Mouse (Mus musculus) small intestine, adult 2 months (tissue): ENCODE results near the gene Fat3. TPM values are rescaled to one million over a fixed set of nuclear protein-coding genes. Genes with fewer than 3 reads are reported as not detected.

Source experiments
- H3K27ac ChIP-seq: fragments of 200-500 bp; 2 replicates; pipeline ENCODE4 v1.5.1; 2012; ENCODE audit warnings: low read depth, low read length, control low read depth, inconsistent platforms; ENCODE audit not compliant: insufficient read depth
- H3K27me3 ChIP-seq: fragments of 200-500 bp; 2 replicates; pipeline ENCODE4 v1.6.1; 2012; ENCODE audit warnings: mild to moderate bottlenecking, moderate library complexity, low read length, inconsistent platforms; ENCODE audit not compliant: control insufficient read depth, insufficient read depth
- H3K36me3 ChIP-seq: fragments of 200-500 bp; 2 replicates; pipeline ENCODE4 v1.6.1; 2012; ENCODE audit warnings: mild to moderate bottlenecking, low read length, control low read depth, inconsistent platforms; ENCODE audit not compliant: control insufficient read depth, insufficient read depth
- H3K4me1 ChIP-seq: fragments of 200-500 bp; 2 replicates; pipeline ENCODE4 v1.6.1; 2012; ENCODE audit warnings: low read length, inconsistent platforms, mixed read lengths; ENCODE audit not compliant: control insufficient read depth, insufficient read depth, insufficient read length
- H3K4me3 ChIP-seq: fragments of 200-500 bp; 2 replicates; pipeline ENCODE4 v1.5.1; 2012; ENCODE audit warnings: low read depth, mild to moderate bottlenecking, control low read depth, inconsistent platforms, low read length, moderate library complexity
- CTCF ChIP-seq: fragments of 200-500 bp; IDR thresholded peaks from 2 replicates; pipeline ENCODE4 v1.5.1; 2012; ENCODE audit warnings: low read depth, mild to moderate bottlenecking, control low read depth, inconsistent platforms, low read length, moderate library complexity, mixed read lengths; ENCODE audit not compliant: insufficient replicate concordance, insufficient read length; ENCODE audit errors: extremely low read depth
- POLR2A ChIP-seq: fragments of 200-500 bp; IDR thresholded peaks from 2 replicates; pipeline ENCODE4 v1.6.1; 2012; ENCODE audit warnings: low read depth, mild to moderate bottlenecking, control low read depth, inconsistent platforms, low read length, moderate library complexity
- WGBS: fragments of 180-500 bp; shearing (Covaris S2); methylation state at CpG from one replicate; pipeline ENCODE4 v1.1.7; 2018; 5-methylcytosine and 5-hydroxymethylcytosine counted together
- polyA plus RNA-seq: library from polyadenylated mRNA; depleted of rRNA; stranded (reverse); fragments of >200 nt; gene quantifications from 2 replicates; pipeline ENCODE4 v1.2.3, GENCODE M21; 2012

Gene Fat3
- polyA plus RNA-seq, 1 experiment, result 0.20 TPM

DNA sequence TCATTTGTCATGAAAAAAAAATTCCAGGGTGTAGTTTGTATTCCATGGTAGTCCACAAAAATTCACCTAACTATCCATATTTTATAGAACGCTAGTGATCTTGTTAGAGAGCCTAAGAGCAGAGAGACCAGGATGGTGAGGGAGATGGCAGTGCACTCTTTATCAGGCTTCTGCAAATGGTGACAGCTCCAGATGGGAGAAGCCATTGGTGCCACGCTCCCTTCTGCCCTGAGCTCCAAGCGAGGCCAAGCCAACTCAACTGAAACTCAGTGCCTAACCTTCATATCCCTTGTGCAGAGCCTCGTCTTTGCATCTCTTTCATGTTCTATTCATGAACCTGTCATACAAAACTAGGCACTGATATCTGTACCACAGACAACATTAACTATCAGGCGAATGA, 575.8 kb downstream of the Fat3 start:
- no peak for TF ChIP-seq POLR2A
- TF ChIP-seq CTCF, result no peak
- H3K36me3 ChIP-seq, result no peaks in the 10 kb centered on the region
- 89% methylated on average over 5 of the region's 5 CpGs for WGBS
- H3K27ac ChIP-seq, result no peak overlapping the region
- H3K4me3 ChIP-seq, result no peak overlapping the region
- no peaks in the 10 kb centered on the region for H3K4me1 ChIP-seq
- H3K27me3 ChIP-seq, result no peaks in the 10 kb centered on the region

GRCm38 (mm10) chr9:15920271-15920670, 580.8 kb downstream of the Fat3 start:
- 61% methylated on average over 4 of the region's 4 CpGs for WGBS
- Histone ChIP-seq H3K27ac (no peak overlapping the region), H3K27me3 (no peaks in the 10 kb centered on the region), H3K4me1 (no peaks in the 10 kb centered on the region), H3K4me3 (no peak overlapping the region), H3K36me3 (no peaks in the 10 kb centered on the region)
- TF ChIP-seq POLR2A (no peak), CTCF (no peak)

- Histone ChIP-seq H3K4me1 (no peaks in the 10 kb centered on the region), H3K27me3 (no peaks in the 10 kb centered on the region), H3K27ac (no peak overlapping the region), H3K4me3 (no peak overlapping the region), H3K36me3 (no peaks in the 10 kb centered on the region)
- TF ChIP-seq CTCF, result no peak
- no peak for TF ChIP-seq POLR2A
- WGBS, result 59% methylated on average over 5 of the region's 5 CpGs
These were observed 581.6 kb downstream of the Fat3 start for GRCm38 (mm10) chr9:15919373-15920005.

GRCm38 (mm10) chr9:15916600-15916999, 584.5 kb downstream of the Fat3 start:
- Histone ChIP-seq H3K4me3 (no peak overlapping the region), H3K27ac (no peak overlapping the region), H3K27me3 (no peaks in the 10 kb centered on the region), H3K4me1 (no peaks in the 10 kb centered on the region), H3K36me3 (no peaks in the 10 kb centered on the region)
- no peak for TF ChIP-seq CTCF
- no peak for TF ChIP-seq POLR2A

- H3K36me3 ChIP-seq, result no peaks in the 10 kb centered on the region
- 48% methylated on average over 1 of the region's 1 CpGs for WGBS
- no peak overlapping the region for H3K27ac ChIP-seq
- TF ChIP-seq CTCF, result no peak
- no peak for TF ChIP-seq POLR2A
- no peaks in the 10 kb centered on the region for H3K27me3 ChIP-seq
- H3K4me1 ChIP-seq, result no peaks in the 10 kb centered on the region
- no peak overlapping the region for H3K4me3 ChIP-seq
These were observed 588.4 kb downstream of the Fat3 start for GRCm38 (mm10) chr9:15912735-15913134.

DNA sequence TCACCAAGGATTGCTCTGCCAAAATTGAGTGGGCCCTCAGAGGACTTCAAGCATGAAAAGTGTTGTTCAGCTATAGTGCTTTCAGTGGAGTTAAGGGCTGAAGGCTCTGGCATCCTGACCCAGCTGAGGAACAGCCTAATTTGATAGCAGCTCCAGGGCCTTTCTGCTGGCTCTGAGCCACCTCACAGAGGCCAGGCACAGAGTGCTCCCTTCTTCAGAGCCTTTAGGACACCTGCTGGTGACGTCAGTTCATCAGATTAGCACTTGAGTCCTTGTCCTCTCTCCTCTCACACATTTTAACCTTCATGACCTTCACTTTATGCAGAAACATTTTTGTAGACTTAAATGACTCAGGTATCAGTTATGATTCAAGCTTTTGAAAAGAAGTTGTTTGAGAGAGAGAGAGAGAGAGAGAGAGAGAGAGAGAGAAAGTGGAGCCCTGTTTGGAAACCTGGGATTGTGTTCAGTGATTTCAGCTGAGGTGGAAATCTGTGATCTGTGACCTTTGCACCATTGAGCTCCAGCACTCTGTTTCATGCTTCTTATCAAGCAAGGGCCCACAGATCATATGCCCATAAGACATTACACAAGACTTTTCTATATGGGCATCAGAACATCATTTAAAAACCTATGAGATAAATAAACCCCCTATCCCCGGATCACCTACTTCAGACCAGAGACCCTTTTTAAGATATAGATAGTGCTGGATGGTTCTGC, 591.5 kb downstream of the Fat3 start:
- TF ChIP-seq CTCF (no peak), POLR2A (no peak)
- Histone ChIP-seq H3K4me1 (no peaks in the 10 kb centered on the region), H3K27me3 (no peaks in the 10 kb centered on the region), H3K4me3 (no peak overlapping the region), H3K36me3 (no peaks in the 10 kb centered on the region), H3K27ac (no peak overlapping the region)
- WGBS, result 26% methylated on average over 2 of the region's 2 CpGs

DNA sequence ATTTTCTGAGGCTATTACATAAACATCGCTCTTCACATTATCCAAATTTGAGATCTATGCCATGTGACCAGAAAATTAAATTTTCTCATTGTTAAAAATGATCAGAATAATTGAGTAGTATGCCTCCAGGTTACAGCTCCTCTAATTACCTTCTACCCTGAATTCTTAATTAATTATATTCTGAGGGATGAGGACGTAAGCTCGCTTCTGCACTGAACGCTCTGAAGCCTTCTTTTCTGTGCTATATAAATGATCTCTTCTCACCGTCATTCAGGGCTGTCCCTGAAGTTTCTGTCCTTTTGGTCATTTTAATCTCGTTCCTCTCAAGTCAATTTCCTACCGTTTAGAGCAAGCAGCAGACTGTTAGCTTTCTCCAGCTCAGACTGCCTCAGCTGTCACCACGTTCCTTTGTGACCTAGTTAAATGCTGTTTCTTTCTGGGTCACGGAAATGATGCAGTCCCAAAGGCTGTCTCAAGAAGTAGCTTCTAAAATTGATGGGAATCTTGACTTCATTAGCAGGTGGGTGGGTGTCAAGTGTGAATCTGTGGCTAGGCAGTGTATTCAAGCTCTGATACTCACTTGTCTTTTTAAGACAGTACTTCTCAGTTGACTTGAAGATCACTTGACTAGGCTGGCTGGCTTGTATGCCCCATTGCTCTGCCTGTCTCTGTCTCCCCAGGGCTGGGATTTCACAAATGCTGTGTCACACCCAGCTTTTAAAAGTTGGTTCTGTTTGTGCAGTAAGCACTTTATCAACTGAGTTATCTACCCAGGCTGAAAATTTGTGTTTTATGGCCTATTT, 596.9 kb downstream of the Fat3 start:
- no peak overlapping the region for H3K27ac ChIP-seq
- no peaks in the 10 kb centered on the region for H3K36me3 ChIP-seq
- TF ChIP-seq POLR2A (no peak), CTCF (no peak)
- 70% methylated on average over 9 of the region's 9 CpGs for WGBS
- H3K4me3 ChIP-seq, result no peak overlapping the region
- no peaks in the 10 kb centered on the region for H3K27me3 ChIP-seq
- H3K4me1 ChIP-seq, result no peaks in the 10 kb centered on the region
